Mouse (Mus musculus) CH12.LX (cell line): ENCODE results near the gene Pla2g16.

ENCODE experiments used
- CHD1 ChIP-seq: IDR thresholded peaks from 2 replicates; pipeline ENCODE4 v1.6.1; 2012; ENCODE audit warnings: low read depth, low read length, improper control_type of control experiment, inconsistent platforms
- CTCF ChIP-seq, 2 experiments: IDR thresholded peaks in 1 of 2; conservative IDR thresholded peaks in 1 of 2; 2 replicates each; pipeline ENCODE4 v1.5.1; 2011 to 2012; ENCODE audit warnings: low read depth in 2 of 2, low read length in 2 of 2, improper control_type of control experiment in 1 of 2, inconsistent platforms in 1 of 2, mild to moderate bottlenecking in 1 of 2, moderate library complexity in 1 of 2
- EP300 ChIP-seq: IDR thresholded peaks from 2 replicates; pipeline ENCODE4 v1.6.1; 2011; ENCODE audit warnings: low read length, improper control_type of control experiment
- POLR2A ChIP-seq: IDR thresholded peaks from 2 replicates; pipeline ENCODE4 v1.6.1; 2011; ENCODE audit warnings: low read depth, mild to moderate bottlenecking, improper control_type of control experiment, low read length
- SMC3 ChIP-seq: IDR thresholded peaks from 2 replicates; pipeline ENCODE4 v1.6.1; 2011; ENCODE audit warnings: low read depth, low read length, improper control_type of control experiment
- TBP ChIP-seq: conservative IDR thresholded peaks from 2 replicates; pipeline ENCODE4 v1.6.1; 2011; ENCODE audit warnings: low read depth, low read length, improper control_type of control experiment
- USF1 ChIP-seq: IDR thresholded peaks from 2 replicates; pipeline ENCODE4 v1.6.1; 2014; ENCODE audit warnings: low read depth, mild to moderate bottlenecking, inconsistent platforms, low read length, improper control_type of control experiment

DNA sequence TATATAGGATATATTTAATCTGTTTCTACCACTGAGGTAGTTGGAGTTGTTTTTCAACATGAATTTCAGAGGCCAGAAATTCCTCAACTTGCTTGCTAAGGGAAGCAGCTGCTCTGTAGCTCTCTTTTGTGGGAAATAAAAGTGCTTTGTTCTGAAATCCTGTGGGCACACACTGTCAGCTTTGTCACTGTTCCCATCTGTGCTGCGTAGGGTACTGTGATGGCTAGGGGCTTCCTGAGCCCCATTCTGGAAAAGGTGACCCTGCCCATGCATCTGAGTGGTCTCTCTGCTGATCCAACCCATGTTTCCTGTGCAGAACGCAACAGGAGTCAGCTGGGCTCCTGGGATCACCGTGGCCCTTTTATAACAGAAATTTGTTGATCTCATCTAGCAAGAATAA is 9.6 kb downstream of the Pla2g16 start:
- TF ChIP-seq POLR2A (no peak), CTCF (conservative IDR thresholded peaks at IDR 0.05 in 1 of 2, IDR thresholded peaks at IDR 0.05 in 1 of 2; ENCODE audit: low read depth in 2 of 2, low read length in 2 of 2) (no peak), USF1 (no peak), SMC3 (no peak), TBP (no peak), CHD1 (no peak), EP300 (no peak)
